ENCODE assay signal across 15 mouse cellular contexts in the genomic region with DNA sequence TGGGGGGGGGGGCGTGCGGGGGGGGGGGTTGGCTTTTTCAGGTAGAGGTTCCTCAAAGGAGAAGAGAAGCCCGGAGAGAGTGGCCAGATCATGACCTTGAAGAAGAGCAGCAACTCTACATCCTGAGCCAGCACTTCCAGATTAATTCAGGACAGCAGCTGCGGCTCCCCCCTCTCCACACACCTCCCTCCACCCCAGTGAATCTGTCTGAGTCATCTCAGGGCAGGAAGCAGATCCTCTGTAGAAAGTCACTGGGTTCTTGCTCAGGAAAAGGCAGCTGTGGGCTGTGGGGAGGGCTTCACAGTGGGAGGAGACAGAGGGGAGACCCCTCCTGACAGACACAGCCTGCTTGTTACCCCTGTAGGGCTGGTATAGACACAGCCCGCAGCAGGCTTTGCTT.
DNase-seq lines count a peak whose midpoint lies in the region; ATAC-seq and TF ChIP-seq lines count a peak whose summit lies in the region.
"Had no signal": no experiment of that assay in that cellular context is flagged by ENCODE, and none has a peak within 500 bp of the region (broad histone marks: within the 10 kb centered on the region; RNA-seq: fewer than 3 reads in every experiment).

No protein-coding gene starts in this region.

- H3K9ac ChIP-seq in heart, postnatal 0 days (replicated peaks; ENCODE audit: low read depth, low read length): no peak overlapping the region
- no peak overlapping the region for H3K9ac ChIP-seq in heart, adult 2 months (ENCODE audit: low read depth, low read length)
- H3K9ac ChIP-seq: heart, embryonic 13.5 days; hindbrain, embryonic 15.5 days; liver, embryonic 12.5 days; midbrain, embryonic 12.5 days had no signal

- H3K4me1 ChIP-seq in heart, postnatal 0 days (ENCODE audit: control insufficient read depth, insufficient read depth): no peaks in the 10 kb centered on the region
- peaks cover 11% of the 10 kb centered on the region for H3K4me1 ChIP-seq in heart, adult 2 months (ENCODE audit: control insufficient read depth, insufficient read depth, low read length)
- H3K4me1 ChIP-seq: liver, embryonic 12.5 days; midbrain, embryonic 12.5 days had no signal

- no peak overlapping the region for H3K4me2 ChIP-seq in heart, postnatal 0 days (ENCODE audit: low read depth, low read length)
- H3K4me2 ChIP-seq: heart, embryonic 13.5 days; hindbrain, embryonic 15.5 days; liver, embryonic 12.5 days; midbrain, embryonic 12.5 days had no signal

- no peak overlapping the region for H3K4me3 ChIP-seq in heart, postnatal 0 days (ENCODE audit: low read depth, low read length)
- H3K4me3 ChIP-seq in heart, adult 2 months: no peak overlapping the region
- H3K4me3 ChIP-seq: forebrain, embryonic 10.5 days; heart, embryonic 13.5 days; hindbrain, embryonic 15.5 days; liver, embryonic 12.5 days; midbrain, embryonic 12.5 days had no signal

- no peaks in the 10 kb centered on the region for H3K79me2 ChIP-seq in heart, adult 2 months (replicated peaks; ENCODE audit: control insufficient read depth, insufficient read depth, low read length)

- TF ChIP-seq EP300 in heart, postnatal 0 days (IDR thresholded peaks at IDR 0.05; ENCODE audit: low read depth): no peak
- no peak for TF ChIP-seq EP300 in heart, adult 2 months (IDR thresholded peaks at IDR 0.05; ENCODE audit: insufficient read depth, low read depth, low read length)

- H3K36me3 ChIP-seq in heart, postnatal 0 days (replicated peaks; ENCODE audit: control insufficient read depth, insufficient read depth, low read length): no peaks in the 10 kb centered on the region
- no peaks in the 10 kb centered on the region for H3K36me3 ChIP-seq in heart, adult 2 months (ENCODE audit: control insufficient read depth, insufficient read depth, low read length)
- H3K36me3 ChIP-seq: forebrain, embryonic 10.5 days; heart, embryonic 13.5 days; hindbrain, embryonic 15.5 days; liver, embryonic 12.5 days; midbrain, embryonic 12.5 days had no signal

- TF ChIP-seq POLR2A in heart, adult 2 months (IDR thresholded peaks at IDR 0.05; ENCODE audit: insufficient read depth, low read depth, low read length): no peak

- no peaks in the 10 kb centered on the region for H3K27me3 ChIP-seq in heart, postnatal 0 days (ENCODE audit: control insufficient read depth, insufficient read depth, low read length)
- H3K27me3 ChIP-seq in heart, adult 2 months (ENCODE audit: control insufficient read depth, insufficient read depth, low read length): no peaks in the 10 kb centered on the region
- H3K27me3 ChIP-seq: heart, embryonic 13.5 days; hindbrain, embryonic 15.5 days; liver, embryonic 12.5 days; midbrain, embryonic 12.5 days had no signal

- H3K9me3 ChIP-seq in heart, postnatal 0 days (replicated peaks; ENCODE audit: control insufficient read depth, low read length): no peaks in the 10 kb centered on the region
- H3K9me3 ChIP-seq: heart, embryonic 13.5 days; hindbrain, embryonic 15.5 days; midbrain, embryonic 12.5 days had no signal

- no peak overlapping the region for H3K27ac ChIP-seq in heart, postnatal 0 days (ENCODE audit: low read depth)
- H3K27ac ChIP-seq in heart, adult 2 months: no peak overlapping the region
- H3K27ac ChIP-seq: forebrain, embryonic 10.5 days; heart, embryonic 13.5 days; hindbrain, embryonic 15.5 days; liver, embryonic 12.5 days; midbrain, embryonic 12.5 days had no signal

- ATAC-seq in heart, postnatal 0 days (ENCODE audit: insufficient read depth, low read depth): no peak
- ATAC-seq in hematopoietic stem cell, adult 5-6 weeks (replicated peaks in 1 of 2; ENCODE audit: insufficient read depth in 1 of 2, low FRiP score in 2 of 2, low TSS enrichment in 1 of 2, low read depth in 1 of 2, poor library complexity in 2 of 2, severe bottlenecking in 2 of 2): peak; percentile 32 to 59; a peak in 1 of 4 replicates
- ATAC-seq in erythroid progenitor cell, adult 5-6 weeks (replicated peaks; ENCODE audit: low FRiP score, poor library complexity, severe bottlenecking): no peak
- ATAC-seq: liver, embryonic 12.5 days had no signal

- TF ChIP-seq CTCF in heart, postnatal 0 days (IDR thresholded peaks at IDR 0.05; ENCODE audit: low read depth): no peak
- TF ChIP-seq CTCF in heart, adult 2 months (IDR thresholded peaks at IDR 0.05): no peak

- DNase-seq in heart, postnatal 0 days (ENCODE audit: low spot score): peak; percentile 37
- no peak for DNase-seq in heart, adult 2 months
- peak; percentile 49 for DNase-seq in 3134 (ENCODE audit: extremely low read depth, insufficient read length, low spot score)
- DNase-seq in 3T3-L1 (ENCODE audit: low read depth, low spot score): peak; percentile 53
- DNase-seq in left cerebral cortex, postnatal 14 days (ENCODE audit: low spot score in 2 of 2): no peak
- no peak for DNase-seq in embryo, embryonic 9.5 days (ENCODE audit: extremely low spot score)
- DNase-seq: cerebellum, adult 2 months; embryo, embryonic 11 days had no signal

- 62% methylated on average over 3 of the region's 5 CpGs for WGBS in heart, postnatal 0 days
- WGBS in heart, adult 2 months: 15% methylated on average over 5 of the region's 5 CpGs

- intact Hi-C loops in heart, adult 2 months (cut with DNase I): no loop called here
- intact Hi-C loops in left cerebral cortex, postnatal 14 days (cut with DNase I): no loop called here

Comparison
In these comparisons a context has a peak if more than half of its experiments do, and no peak if none do; other contexts are left out.
1. DNase-seq: peak in heart, postnatal 0 days (single experiment), 3134 (single experiment) and 3T3-L1 (single experiment); none in heart, adult 2 months (0 of 2), left cerebral cortex, postnatal 14 days (0 of 2) and embryo, embryonic 9.5 days (single experiment).
2. ATAC-seq: peak in hematopoietic stem cell, adult 5-6 weeks (2 of 2); none in heart, postnatal 0 days (single experiment) and erythroid progenitor cell, adult 5-6 weeks (single experiment).